23 mouse cellular contexts compared by ENCODE assay signal in genomic region chr19:43427446-43428224, GRCm38 (mm10). TPM values are rescaled to one million over a fixed set of nuclear protein-coding genes. Genes with fewer than 3 reads are reported as not detected.
"Had no signal": no experiment of that assay in that cellular context is flagged by ENCODE, and none has a peak within 500 bp of the region (broad histone marks: within the 10 kb centered on the region; RNA-seq: fewer than 3 reads in every experiment).

No protein-coding gene starts in this region.

- H3K27me3 ChIP-seq: limb, embryonic 15.5 days; neural tube, embryonic 13.5 days; stomach, embryonic 15.5 days had no signal

- H3K36me3 ChIP-seq: limb, embryonic 12.5 days; limb, embryonic 15.5 days; lung, embryonic 15.5 days; midbrain, embryonic 12.5 days; neural tube, embryonic 13.5 days; stomach, embryonic 15.5 days had no signal

- H3K4me3 ChIP-seq: limb, embryonic 12.5 days; limb, embryonic 15.5 days; lung, embryonic 15.5 days; midbrain, embryonic 12.5 days; myocyte; neural tube, embryonic 13.5 days; stomach, embryonic 15.5 days had no signal

- H3K4me1 ChIP-seq: limb, embryonic 12.5 days; limb, embryonic 15.5 days; lung, embryonic 15.5 days; midbrain, embryonic 12.5 days; neural tube, embryonic 13.5 days; stomach, embryonic 15.5 days had no signal

- DNase-seq: kidney, adult 2 months; kidney, postnatal 25 days; left cerebral cortex, postnatal 4 days; liver, postnatal 0 days; lung, postnatal 10 days; lung, postnatal 36 days; retina, postnatal 1 day; right cerebral cortex, postnatal 25 days; spleen, adult 18-20 months; thymus, postnatal 36 days had no signal

- H3K27ac ChIP-seq: kidney, postnatal 0 days; limb, embryonic 12.5 days; limb, embryonic 15.5 days; liver, embryonic 14.5 days; lung, embryonic 15.5 days; midbrain, embryonic 12.5 days; neural tube, embryonic 13.5 days; stomach, embryonic 15.5 days had no signal

RNA-seq across cellular contexts. Expression of gene Cnnm1, which starts 12.6 kb away (rescaled TPM):
- total RNA-seq: monocyte, adult 5-6 weeks; neutrophil, adult 5-6 weeks had no signal
- polyA plus RNA-seq: kidney, embryonic 14.5 days; myocyte had no signal

RNA-seq across cellular contexts. Expression of gene Hpse2, which starts 39.5 kb away (rescaled TPM):
- total RNA-seq: megakaryocyte-erythroid progenitor cell, adult 5-6 weeks; monocyte, adult 5-6 weeks; neutrophil, adult 5-6 weeks had no signal
- polyA plus RNA-seq: myocyte had no signal
